Mouse (Mus musculus) embryonic facial prominence, embryonic 11.5 days (tissue): ENCODE results near the gene Inpp5b. TPM values are rescaled to one million over a fixed set of nuclear protein-coding genes. Genes with fewer than 3 reads are reported as not detected.
A peak's percentile ranks its signal among the peaks of the same experiment; 100 is the strongest.
"Not testable (repeated sequence)": the region's sequence is repeated elsewhere in the genome, so short reads cannot be mapped to it uniquely, and the experiment has no call there.

ENCODE experiments used
- ATAC-seq: fragments of 200-750 bp; cut with Nextera tagmentation; replicated peaks from 2 replicates; pipeline ENCODE4 v1.8.0; 2017; ENCODE audit warnings: low read depth; ENCODE audit not compliant: insufficient number of reproducible peaks, low FRiP score, low TSS enrichment
- DNase-seq: peaks from one replicate; pipeline ENCODE4 v3.0.0-alpha.2; 2015; ENCODE audit warnings: low spot score
- H3K27ac ChIP-seq: fragments of 300-500 bp; sonication (generic); replicated peaks from 2 replicates; pipeline ENCODE4 v1.5.1; 2014; ENCODE audit warnings: mild to moderate bottlenecking, low read depth, low read length, control low read depth
- H3K27me3 ChIP-seq: fragments of 300-500 bp; sonication (generic); 2 replicates; pipeline ENCODE4 v1.6.1; 2014; ENCODE audit warnings: mild to moderate bottlenecking, low read length, moderate library complexity, mixed read lengths; ENCODE audit not compliant: control insufficient read depth, insufficient read depth
- H3K36me3 ChIP-seq: fragments of 300-500 bp; sonication (generic); replicated peaks from 2 replicates; pipeline ENCODE4 v1.6.1; 2014; ENCODE audit warnings: low read depth, mild to moderate bottlenecking, low read length, moderate library complexity, mixed read lengths; ENCODE audit not compliant: control insufficient read depth, insufficient read depth
- H3K4me1 ChIP-seq: fragments of 300-500 bp; sonication (generic); 2 replicates; pipeline ENCODE4 v1.6.1; 2014; ENCODE audit warnings: low read length, mixed read lengths; ENCODE audit not compliant: control insufficient read depth, insufficient read depth
- H3K4me2 ChIP-seq: fragments of 300-500 bp; sonication (generic); 2 replicates; pipeline ENCODE4 v1.6.1; 2014; ENCODE audit warnings: low read depth, mild to moderate bottlenecking, control low read depth, low read length, moderate library complexity
- H3K4me3 ChIP-seq: fragments of 300-500 bp; sonication (generic); 2 replicates; pipeline ENCODE4 v1.5.1; 2014; ENCODE audit warnings: low read depth, low read length, control low read depth
- H3K9ac ChIP-seq: fragments of 300-500 bp; sonication (generic); replicated peaks from 2 replicates; pipeline ENCODE4 v1.6.1; 2014; ENCODE audit warnings: mild to moderate bottlenecking, control low read depth, low read length
- H3K9me3 ChIP-seq: fragments of 300-500 bp; sonication (generic); replicated peaks from 2 replicates; pipeline ENCODE4 v1.6.1; 2016; ENCODE audit warnings: mild to moderate bottlenecking, low read length, inconsistent platforms, mixed read lengths; ENCODE audit not compliant: control insufficient read depth
- WGBS: fragments of 180-500 bp; shearing (Covaris S2); extraction: QIAGEN DNeasy Blood & Tissue Kit; methylation state at CpG from one replicate; pipeline ENCODE4 v1.1.7; 2014; 5-methylcytosine and 5-hydroxymethylcytosine counted together
- polyA plus RNA-seq: library from polyadenylated mRNA; unstranded; fragments of >200 nt; fragmentation: Nextera tagmentation; extraction: Ambion mirVana; gene quantifications from 2 replicates; pipeline ENCODE4 v1.2.1, GENCODE M21; 2014

The Inpp5b gene
- polyA plus RNA-seq, 1 experiment from 2014 or later = 26.2 TPM

DNA sequence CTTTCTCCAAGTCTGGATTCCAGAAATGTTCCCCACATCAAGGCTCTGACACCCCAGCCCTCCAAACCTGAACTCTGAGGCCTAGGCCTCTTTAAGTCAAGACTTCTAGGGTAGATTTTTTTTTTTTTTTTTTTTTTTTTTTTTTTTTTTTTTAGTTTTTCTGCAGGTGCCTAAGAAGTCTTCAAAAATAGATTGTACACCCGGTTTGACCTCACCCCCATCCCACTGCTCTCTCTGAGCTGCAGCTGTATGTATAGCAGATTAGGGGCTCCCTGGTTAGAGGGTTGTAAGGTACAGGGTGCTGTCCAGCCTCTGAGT, 33.5 kb upstream of the Inpp5b start:
- 9% methylated on average over 1 of the region's 1 CpGs for WGBS
- not testable (repeated sequence) for H3K36me3 ChIP-seq, H3K9me3 ChIP-seq, H3K27me3 ChIP-seq, H3K4me3 ChIP-seq, DNase-seq, ATAC-seq
- peak overlapping the region; percentile 30; the same call in 1 of the 2 replicates for H3K4me2 ChIP-seq
- peaks cover 24% of the 10 kb centered on the region for H3K4me1 ChIP-seq
- H3K27ac ChIP-seq = peak overlapping the region; percentile 96
- H3K9ac ChIP-seq = peak overlapping the region; percentile 43

DNA sequence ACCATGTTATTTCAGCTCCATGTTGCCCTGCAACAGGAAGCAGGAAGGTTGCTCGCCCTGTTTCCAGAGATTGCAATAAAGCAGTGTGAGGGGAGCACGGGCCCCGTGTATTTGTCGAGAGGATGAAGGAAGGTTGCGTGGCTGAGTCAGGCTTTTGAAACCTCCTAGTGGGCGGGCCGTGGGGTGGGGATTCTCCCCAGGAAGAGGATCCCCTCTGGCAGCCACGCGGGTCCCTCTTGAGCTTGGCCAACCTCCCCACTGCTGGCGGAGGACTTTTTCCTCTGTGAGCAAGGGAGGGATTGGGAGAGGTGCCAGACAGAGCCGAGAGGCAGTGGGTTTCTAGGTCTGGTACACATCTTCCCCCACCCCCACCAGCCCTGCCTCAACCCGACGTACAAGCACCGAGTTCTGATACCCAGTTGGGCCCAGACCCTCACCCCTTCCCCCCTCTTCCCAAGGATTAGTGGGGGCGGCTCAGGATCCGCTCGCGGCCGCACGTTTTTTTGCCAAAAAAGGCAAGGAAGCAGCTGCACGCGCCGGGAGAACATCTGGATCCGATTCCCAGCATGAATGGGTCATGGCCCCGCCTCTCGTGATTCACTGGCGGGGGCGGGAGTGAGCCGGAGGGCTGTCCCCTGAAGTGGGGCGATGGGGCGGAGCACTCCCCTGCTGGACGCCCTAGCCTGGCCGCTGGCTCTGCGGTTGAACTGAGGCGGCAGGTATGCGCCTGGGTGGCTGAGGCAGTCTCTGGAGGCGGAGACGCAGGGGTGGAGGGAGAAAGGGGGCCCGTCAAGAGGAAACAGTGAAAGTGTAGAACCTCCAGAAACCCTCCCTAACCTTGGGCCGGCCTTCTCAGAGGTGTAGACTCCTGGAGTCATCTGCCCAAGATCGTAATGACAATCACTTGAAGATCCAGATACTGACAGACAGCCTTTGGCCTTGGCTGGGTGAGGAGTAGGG, 32.9 kb upstream of the Inpp5b start:
- H3K9ac ChIP-seq = peak overlapping the region; percentile 43
- WGBS = 1% methylated on average over 41 of the region's 41 CpGs
- H3K4me1 ChIP-seq = peaks cover 18% of the 10 kb centered on the region
- peak; percentile 87 for ATAC-seq
- peak overlapping the region; percentile 30 for H3K4me2 ChIP-seq
- H3K27ac ChIP-seq = peak overlapping the region; percentile 96
- no peaks in the 10 kb centered on the region for H3K9me3 ChIP-seq
- peaks cover 6% of the 10 kb centered on the region for H3K36me3 ChIP-seq
- peak; percentile 99 for DNase-seq
- H3K27me3 ChIP-seq = no peaks in the 10 kb centered on the region
- no peak overlapping the region; the same call in 1 of the 2 replicates for H3K4me3 ChIP-seq

DNA sequence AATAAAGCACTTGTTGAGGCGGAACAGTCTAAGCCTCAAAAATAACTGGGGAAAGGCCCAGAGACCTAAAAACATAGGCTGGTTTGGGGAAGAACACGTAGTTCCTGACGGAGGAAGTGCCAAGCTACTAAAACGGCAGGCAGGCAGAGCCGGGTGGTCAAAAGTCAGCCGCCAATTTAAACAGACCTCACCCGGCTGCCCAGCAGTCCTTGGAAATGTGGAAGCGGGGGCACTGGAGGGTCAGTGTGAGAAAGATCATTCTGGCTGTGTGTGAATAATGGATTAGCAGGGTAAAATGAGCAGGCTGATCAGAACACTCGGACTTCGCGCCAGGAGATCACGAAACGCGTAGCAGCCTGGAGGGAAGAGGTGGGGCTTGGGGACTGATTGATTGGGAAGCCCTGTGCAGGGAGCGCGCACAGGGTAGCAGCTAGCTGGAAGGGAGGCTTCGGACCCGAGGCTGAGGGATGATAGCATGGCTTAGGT, 31.6 kb upstream of the Inpp5b start:
- WGBS = 2% methylated on average over 18 of the region's 18 CpGs
- ATAC-seq (no peak), DNase-seq (peak; percentile 70)
- Histone ChIP-seq H3K27ac (peak overlapping the region; percentile 96), H3K4me1 (peaks cover 6% of the 10 kb centered on the region), H3K9me3 (no peaks in the 10 kb centered on the region), H3K27me3 (no peaks in the 10 kb centered on the region), H3K36me3 (peaks cover 6% of the 10 kb centered on the region), H3K9ac (peak overlapping the region; percentile 36), H3K4me2 (peak overlapping the region; percentile 44), H3K4me3 (0 out of 2 replicates have a peak overlapping the region, but pooled peaks have one; percentile 7)

DNA sequence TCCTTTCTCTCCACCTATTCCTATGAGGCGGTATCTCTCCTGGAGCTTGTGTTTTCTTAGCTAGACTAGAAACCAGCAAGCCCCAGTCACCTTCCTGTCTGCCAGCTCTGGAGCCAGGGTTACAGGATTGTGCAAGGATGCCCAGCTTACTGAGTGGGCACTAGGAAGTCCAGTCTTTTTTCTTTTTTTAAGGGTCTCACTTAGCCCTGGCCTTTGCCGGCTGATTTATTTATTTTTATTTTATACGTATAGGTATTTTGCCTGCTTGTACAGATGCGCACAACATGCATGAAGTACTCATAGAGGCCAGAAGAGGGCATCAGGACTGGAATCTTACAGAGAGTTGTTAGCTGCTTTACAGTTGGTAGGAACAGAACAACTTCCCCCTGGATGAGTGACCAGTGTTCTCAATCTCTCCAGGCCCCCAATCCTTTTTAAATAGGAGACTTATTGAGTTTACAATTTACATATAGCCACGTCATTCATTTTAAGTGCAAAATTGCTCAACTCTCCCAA, 30.8 kb upstream of the Inpp5b start:
- Histone ChIP-seq H3K9me3 (no peaks in the 10 kb centered on the region), H3K4me1 (no peaks in the 10 kb centered on the region), H3K36me3 (peaks cover 4% of the 10 kb centered on the region; the same call in 1 of the 2 replicates), H3K4me3 (no peak overlapping the region), H3K4me2 (no peak overlapping the region), H3K27me3 (no peaks in the 10 kb centered on the region), H3K9ac (no peak overlapping the region), H3K27ac (no peak overlapping the region)
- DNase-seq (peak; percentile 76), ATAC-seq (no peak)
- 10% methylated on average over 5 of the region's 5 CpGs for WGBS

DNA sequence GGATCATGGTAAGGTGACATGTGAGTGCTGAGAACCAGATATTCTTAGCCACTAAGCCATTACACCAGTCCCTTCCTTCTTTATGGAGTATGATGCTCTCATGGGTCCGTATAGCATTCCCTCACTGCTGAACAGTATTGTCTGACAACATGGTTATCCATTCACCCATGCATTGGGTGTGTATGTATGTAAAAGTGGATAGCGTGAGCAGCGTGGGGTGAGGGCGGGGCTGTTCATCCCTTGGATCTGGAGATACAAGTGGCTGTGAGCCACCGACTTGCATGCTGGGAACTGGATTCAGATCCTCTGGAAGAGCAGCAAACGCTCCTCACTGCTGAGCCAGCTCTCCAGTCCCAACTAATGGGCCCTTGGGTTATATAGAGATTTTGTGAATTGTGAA, 29.0 kb upstream of the Inpp5b start:
- 83% methylated on average over 6 of the region's 6 CpGs for WGBS
- H3K36me3 ChIP-seq = peaks cover 3% of the 10 kb centered on the region; the same call in 1 of the 2 replicates
- no peaks in the 10 kb centered on the region; the same call in 1 of the 2 replicates for H3K4me1 ChIP-seq
- DNase-seq (no peak), ATAC-seq (no peak)
- no peaks in the 10 kb centered on the region for H3K27me3 ChIP-seq
- H3K27ac ChIP-seq = no peak overlapping the region
- no peak overlapping the region for H3K4me2 ChIP-seq
- H3K9me3 ChIP-seq = no peaks in the 10 kb centered on the region
- H3K4me3 ChIP-seq = no peak overlapping the region
- no peak overlapping the region for H3K9ac ChIP-seq

DNA sequence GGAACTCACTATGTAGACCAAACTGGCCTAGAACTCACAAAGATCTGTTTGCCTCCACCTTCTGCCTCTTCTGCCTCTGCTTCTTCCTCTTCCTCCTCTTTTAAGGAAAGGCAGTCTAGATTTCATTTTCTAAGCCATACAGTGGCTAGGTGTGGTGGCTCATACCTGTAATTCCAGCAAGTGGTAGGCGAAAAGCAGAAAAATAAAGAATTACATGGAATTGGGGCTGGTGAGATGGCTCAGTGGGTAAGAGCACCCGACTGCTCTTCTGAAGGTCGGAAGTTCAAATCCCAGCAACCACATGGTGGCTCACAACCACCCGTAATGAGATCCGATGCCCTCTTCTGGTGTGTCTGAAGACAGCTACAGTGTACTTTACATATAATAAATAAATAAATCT, 27.8 kb upstream of the Inpp5b start:
- H3K4me2 ChIP-seq, H3K4me3 ChIP-seq, H3K9me3 ChIP-seq, H3K36me3 ChIP-seq, DNase-seq, ATAC-seq, H3K9ac ChIP-seq, H3K4me1 ChIP-seq, H3K27me3 ChIP-seq, H3K27ac ChIP-seq: not testable (repeated sequence)
- WGBS = 71% methylated on average over 4 of the region's 5 CpGs

DNA sequence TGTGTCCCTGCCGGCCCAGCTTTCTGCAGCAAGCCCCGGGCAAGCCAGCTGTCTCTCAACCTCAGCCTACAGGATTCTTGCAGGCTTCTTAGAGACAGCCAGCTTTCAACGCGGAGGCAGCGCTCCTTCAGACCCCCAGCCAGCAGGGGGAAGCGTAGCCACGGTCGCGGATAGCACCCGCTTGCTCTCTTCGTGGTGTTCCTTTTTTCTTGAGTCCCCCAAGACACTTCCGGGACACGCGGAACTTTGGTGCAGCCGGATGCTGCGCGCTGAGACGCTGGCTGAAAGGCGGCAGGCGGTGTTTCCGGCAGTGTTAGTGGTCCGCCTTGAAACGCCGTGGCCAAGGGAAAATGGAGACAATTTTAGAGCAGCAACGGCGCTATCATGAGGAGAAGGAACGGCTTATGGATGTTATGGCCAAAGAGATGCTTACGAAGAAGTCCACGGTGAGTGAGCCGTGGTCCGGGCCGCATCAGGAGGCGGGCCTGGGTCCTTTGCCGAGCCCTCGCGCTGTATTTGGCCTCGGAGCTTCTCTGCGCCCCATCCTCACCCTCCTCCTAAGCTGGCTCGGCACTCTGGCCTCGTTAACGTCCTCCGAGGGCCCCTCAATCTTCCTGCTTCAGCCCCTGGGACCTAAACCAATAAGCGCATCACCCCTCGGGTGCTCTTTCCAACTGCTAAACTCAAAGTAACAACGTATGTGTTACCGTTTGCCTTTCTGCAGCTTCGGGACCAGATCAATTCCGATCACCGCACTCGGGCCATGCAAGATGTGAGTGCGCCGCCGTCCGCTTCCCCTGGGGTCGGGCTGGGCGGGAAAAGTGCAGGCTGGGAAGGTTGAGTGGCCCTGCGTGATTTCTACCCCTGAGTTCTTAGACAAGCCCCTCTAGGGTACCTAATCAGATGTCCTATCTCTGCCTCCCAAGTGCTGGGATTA, 26.8 kb upstream of the Inpp5b start, which contains the start of gene Sf3a3:
Gene Sf3a3, plus strand, starts transcription at position 232 of the 937 bp plus-strand sequence.
- DNase-seq (peak; percentile 97), ATAC-seq (peak; percentile 85)
- no peaks in the 10 kb centered on the region; the same call in 1 of the 2 replicates for H3K4me1 ChIP-seq
- H3K36me3 ChIP-seq = peaks cover 8% of the 10 kb centered on the region
- WGBS = under 1% methylated on average over 57 of the region's 57 CpGs
- no peaks in the 10 kb centered on the region for H3K9me3 ChIP-seq
- H3K27ac ChIP-seq = no peak within 1 kb of the TSS; the same call in 1 of the 2 replicates
- peak within 1 kb of the TSS; percentile 87 for H3K4me2 ChIP-seq
- H3K9ac ChIP-seq = peak within 1 kb of the TSS; percentile 93
- H3K27me3 ChIP-seq = no peaks in the 10 kb centered on the region
- H3K4me3 ChIP-seq = peak within 1 kb of the TSS; percentile 96
